Mouse (Mus musculus) adrenal gland, postnatal 25 days (tissue): ENCODE data around the gene 4921504E06Rik. TPM values are rescaled to one million over a fixed set of nuclear protein-coding genes. Genes with fewer than 3 reads are reported as not detected.

Experiments used
- DNase-seq: peaks from one replicate; pipeline ENCODE4 v3.0.0; 2021; ENCODE audit warnings: mixed read lengths
- total RNA-seq: library from RNA; stranded (reverse); gene quantifications from 2 replicates; pipeline ENCODE4 v1.2.3, GENCODE M21; 2021

4921504E06Rik gene
- total RNA-seq, 1 experiment from 2014 or later, result not detected

- no peak for DNase-seq
Observed at GRCm38 (mm10) chr2:19419686-19420345, 133.9 kb downstream of the 4921504E06Rik start.

GRCm38 (mm10) chr2:19416066-19416465, 137.6 kb downstream of the 4921504E06Rik start:
- no peak for DNase-seq

GRCm38 (mm10) chr2:19415063-19415521, 138.6 kb downstream of the 4921504E06Rik start:
- no peak for DNase-seq

- peak; percentile 58 for DNase-seq
Observed at GRCm38 (mm10) chr2:19414222-19414965, 139.3 kb downstream of the 4921504E06Rik start.

Other genes with a start within 250 kb of the 4921504E06Rik start
- 29.2 and 30.5 TPM in 2 replicates for gene Msrb2, start 182.5 kb downstream of the 4921504E06Rik start, total RNA-seq
- gene Ptf1a, start 108.3 kb downstream of the 4921504E06Rik start, total RNA-seq, result not detected in 2 replicates
- gene Otud1, start 103.8 kb upstream of the 4921504E06Rik start, total RNA-seq, result 6.2 and 8.0 TPM in 2 replicates